In genomic region chr3:95203880-95204279, GRCm38 (mm10) we compare ENCODE assay signal across 15 mouse cellular contexts. TPM values are rescaled to one million over a fixed set of nuclear protein-coding genes. Genes with fewer than 3 reads are reported as not detected.
A peak's percentile ranks its signal among the peaks of the same experiment; 100 is the strongest.
DNase-seq lines count a peak whose midpoint lies in the region.
"Had no signal": no experiment of that assay in that cellular context is flagged by ENCODE, and none has a peak within 500 bp of the region (broad histone marks: within the 10 kb centered on the region; RNA-seq: fewer than 3 reads in every experiment).

No protein-coding gene starts in this region.

- DNase-seq in layer of hippocampus, adult 9-11 months, result peak; percentile 48
- no peak for DNase-seq in layer of hippocampus, postnatal 25 days (ENCODE audit: extremely low spot score in 1 of 2, low spot score in 1 of 2)
- peak; percentile 52 for DNase-seq in right cerebral cortex, adult 18-20 months
- no peak for DNase-seq in right cerebral cortex, postnatal 4 days
- DNase-seq in right cerebral cortex, postnatal 36 days (ENCODE audit: low spot score in 2 of 2), result peak; percentile 24 to 45
- DNase-seq in yolk sac, embryonic 10.5 days (ENCODE audit: low spot score), result no peak
- DNase-seq: adrenal gland, adult 2 months; adrenal gland, postnatal 25 days; cerebellum, adult 2 months; cerebellum, postnatal 10 days; forebrain, postnatal 0 days; gastrocnemius, postnatal 14 days; heart, adult 2 months; heart, postnatal 14 days had no signal

RNA-seq across cellular contexts. Expression of gene Gabpb2, which starts 13.8 kb away (rescaled TPM):
- 10 to 100 TPM; 10.9 to 15.1 TPM for total RNA-seq in layer of hippocampus, postnatal 25 days (2021)

RNA-seq across cellular contexts. Expression of gene Cdc42se1, which starts 24.7 kb away (rescaled TPM):
- 10 to 100 TPM; 73.5 to 83.9 TPM for total RNA-seq in layer of hippocampus, postnatal 25 days (2021)

RNA-seq across cellular contexts. Expression of gene Mllt11, which starts 28.1 kb away (rescaled TPM):
- 100 to 1,000 TPM; 350 to 366 TPM for total RNA-seq in layer of hippocampus, postnatal 25 days (2021)

RNA-seq across cellular contexts. Expression of gene Gm128, which starts 37.5 kb away (rescaled TPM):
- under 1 TPM in 1 of 2 experiments, not detected in 1; 0.12 TPM for total RNA-seq in layer of hippocampus, postnatal 25 days (2021)
- total RNA-seq: gastrocnemius, adult 18-20 months; heart, adult 2 months; heart, postnatal 14 days had no signal

RNA-seq across cellular contexts. Expression of gene Sema6c, which starts 43.6 kb away (rescaled TPM):
- 10 to 100 TPM; 35.1 to 41.9 TPM for total RNA-seq in layer of hippocampus, postnatal 25 days (2021)

Comparison
In these comparisons a context has a peak if more than half of its experiments do, and no peak if none do; other contexts are left out.
1. DNase-seq: peak in layer of hippocampus, adult 9-11 months (single experiment), right cerebral cortex, adult 18-20 months (single experiment) and right cerebral cortex, postnatal 36 days (2 of 2); none in layer of hippocampus, postnatal 25 days (0 of 2), right cerebral cortex, postnatal 4 days (single experiment) and yolk sac, embryonic 10.5 days (single experiment).